ENCODE assay signal across 8 mouse cellular contexts in genomic region chr10:18910898-18911297, GRCm38 (mm10).
DNase-seq lines count a peak whose midpoint lies in the region.

No protein-coding gene starts in this region.

- H3K27me3 ChIP-seq in embryonic facial prominence, embryonic 10.5 days (replicated peaks; ENCODE audit: low read depth, poor library complexity, severe bottlenecking), result no peaks in the 10 kb centered on the region

- no peaks in the 10 kb centered on the region for H3K36me3 ChIP-seq in embryonic facial prominence, embryonic 10.5 days (replicated peaks)

- no peak overlapping the region for H3K4me3 ChIP-seq in embryonic facial prominence, embryonic 10.5 days

- H3K27ac ChIP-seq in embryonic facial prominence, embryonic 10.5 days (replicated peaks), result no peak overlapping the region

- peak; percentile 43 to 55 for DNase-seq in cerebellum, postnatal 10 days
- DNase-seq in cerebellum, adult 11-12 months, result no peak
- peak; percentile 5 for DNase-seq in ovary, postnatal 14 days (ENCODE audit: low spot score)
- no peak for DNase-seq in ovary, postnatal 10 days (ENCODE audit: low spot score)
- DNase-seq in embryonic facial prominence, embryonic 10.5 days (ENCODE audit: low spot score), result peak; percentile 41
- peak; percentile 37 to 60 for DNase-seq in kidney, postnatal 25 days
- DNase-seq in naive thymus-derived CD4-positive, alpha-beta T cell, adult 2 months (ENCODE audit: low read depth), result peak; percentile 54
- DNase-seq in gastrocnemius, postnatal 36 days, result no peak

- WGBS in embryonic facial prominence, embryonic 10.5 days, result 10% methylated on average over 2 of the region's 2 CpGs

- intact Hi-C loops in gastrocnemius, postnatal 36 days (cut with DNase I), result no loop called here

- no peaks in the 10 kb centered on the region for H3K9me3 ChIP-seq in embryonic facial prominence, embryonic 10.5 days

- H3K4me1 ChIP-seq in embryonic facial prominence, embryonic 10.5 days, result no peaks in the 10 kb centered on the region

Comparison
In these comparisons a context has a peak if more than half of its experiments do, and no peak if none do; other contexts are left out.
1. DNase-seq: peak in cerebellum, postnatal 10 days (2 of 2), ovary, postnatal 14 days (single experiment), embryonic facial prominence, embryonic 10.5 days (single experiment), kidney, postnatal 25 days (2 of 2) and naive thymus-derived CD4-positive, alpha-beta T cell, adult 2 months (single experiment); none in cerebellum, adult 11-12 months (single experiment), ovary, postnatal 10 days (single experiment) and gastrocnemius, postnatal 36 days (0 of 2).